Mouse (Mus musculus): ENCODE data around the gene Lsg1. TPM values are rescaled to one million over a fixed set of nuclear protein-coding genes. Genes with fewer than 3 reads are reported as not detected.

Gene Lsg1
- polyA plus RNA-seq, 1 experiment from 2014 or later: 65.0 TPM

DNA sequence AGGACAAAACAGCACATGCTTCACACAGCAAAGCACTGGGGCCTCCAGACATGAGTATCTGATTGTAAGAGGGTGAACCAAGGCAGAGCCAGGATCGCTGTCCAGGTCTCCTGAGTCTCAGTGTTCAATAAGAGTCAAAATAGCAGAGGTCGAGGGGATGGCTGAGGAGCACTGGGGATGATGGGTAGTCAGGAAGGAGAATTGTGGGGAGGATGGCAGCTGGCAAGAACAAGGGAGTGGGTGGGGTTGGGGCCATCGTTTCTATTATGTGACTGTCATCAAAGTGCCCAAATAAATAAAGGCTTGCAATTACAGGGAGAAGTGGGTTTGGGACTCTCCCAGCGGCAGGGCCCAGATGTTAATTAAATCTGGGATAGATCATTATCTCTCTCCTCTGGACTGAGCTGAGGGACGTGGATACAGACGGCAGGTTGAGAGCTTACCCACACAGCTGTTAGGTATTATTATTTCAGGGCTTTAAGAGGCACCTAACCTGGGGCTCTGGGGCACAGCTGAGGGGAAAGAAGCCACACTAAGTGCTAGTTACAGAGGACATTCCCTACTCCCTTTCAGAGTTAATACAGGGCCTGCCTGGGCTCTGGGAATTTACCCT is 27.4 kb upstream of the Lsg1 start:
- WGBS: 43% methylated on average over 6 of the region's 6 CpGs
- H3K36me3 ChIP-seq (ENCODE audit: control insufficient read depth, insufficient read depth, low read length): no peaks in the 10 kb centered on the region
- no peak for ATAC-seq (ENCODE audit: insufficient number of reproducible peaks, insufficient read depth, low FRiP score, low read depth)
- no peak overlapping the region for H3K4me3 ChIP-seq (ENCODE audit: low read depth, low read length)
- no peak overlapping the region for H3K9ac ChIP-seq (replicated peaks; ENCODE audit: low read depth, low read length)
- no peak overlapping the region for H3K27ac ChIP-seq (ENCODE audit: low read length)
- no peaks in the 10 kb centered on the region for H3K9me3 ChIP-seq (ENCODE audit: control insufficient read depth, low read depth, low read length)
- H3K4me2 ChIP-seq (replicated peaks; ENCODE audit: low read depth, low read length): no peak overlapping the region
- H3K4me1 ChIP-seq (ENCODE audit: control insufficient read depth, insufficient read depth, low read length): no peaks in the 10 kb centered on the region
- no peaks in the 10 kb centered on the region for H3K27me3 ChIP-seq (ENCODE audit: control insufficient read depth, insufficient read depth, low read length)

DNA sequence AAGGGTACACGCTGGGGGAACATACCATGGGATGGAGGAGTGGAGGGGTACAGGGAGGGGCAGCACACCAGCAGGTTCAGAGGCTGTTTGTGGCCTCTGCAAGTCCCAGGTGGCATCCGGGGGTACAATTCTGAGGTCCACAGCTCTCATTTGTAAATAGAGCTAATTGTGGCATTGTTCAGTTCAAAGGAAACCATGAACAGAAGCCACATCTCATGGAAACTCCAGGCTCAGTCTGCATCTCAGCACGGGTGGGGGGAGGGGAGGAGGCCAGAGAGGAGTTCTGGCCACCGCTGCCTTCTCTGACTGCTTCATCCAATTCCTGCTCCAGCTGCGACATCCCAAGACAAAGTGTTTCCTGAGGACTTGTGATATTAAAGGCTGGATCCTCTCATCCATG is 26.7 kb upstream of the Lsg1 start:
- H3K27ac ChIP-seq (ENCODE audit: low read length): no peak overlapping the region
- no peak overlapping the region for H3K4me2 ChIP-seq (replicated peaks; ENCODE audit: low read depth, low read length)
- no peaks in the 10 kb centered on the region for H3K4me1 ChIP-seq (ENCODE audit: control insufficient read depth, insufficient read depth, low read length)
- no peaks in the 10 kb centered on the region for H3K27me3 ChIP-seq (ENCODE audit: control insufficient read depth, insufficient read depth, low read length)
- no peak overlapping the region for H3K4me3 ChIP-seq (ENCODE audit: low read depth, low read length)
- no peak overlapping the region for H3K9ac ChIP-seq (replicated peaks; ENCODE audit: low read depth, low read length)
- no peak for ATAC-seq (ENCODE audit: insufficient number of reproducible peaks, insufficient read depth, low FRiP score, low read depth)
- H3K9me3 ChIP-seq (ENCODE audit: control insufficient read depth, low read depth, low read length): no peaks in the 10 kb centered on the region
- no peaks in the 10 kb centered on the region for H3K36me3 ChIP-seq (ENCODE audit: control insufficient read depth, insufficient read depth, low read length)
- WGBS: 47% methylated on average over 5 of the region's 5 CpGs

DNA sequence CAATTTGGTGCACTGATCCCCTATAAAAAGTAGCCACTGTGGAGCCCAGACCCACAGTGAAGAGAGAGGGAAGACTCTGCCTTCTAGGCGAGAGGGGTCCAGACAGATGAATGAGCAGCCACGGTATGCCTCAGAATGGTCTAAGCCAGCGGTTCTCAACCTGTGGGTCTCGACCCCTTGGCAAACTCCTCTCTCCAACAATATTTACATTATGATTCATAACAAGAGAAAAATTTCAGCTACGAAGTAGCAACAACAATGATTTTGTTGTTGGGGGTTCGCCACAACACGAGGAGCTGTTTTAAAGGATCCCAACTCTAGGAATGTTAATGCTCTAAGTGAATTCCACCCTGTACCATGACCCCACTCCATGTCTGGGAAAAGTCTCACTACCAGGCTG is 25.7 kb upstream of the Lsg1 start:
- H3K27ac ChIP-seq (ENCODE audit: low read length): no peak overlapping the region
- no peak overlapping the region for H3K9ac ChIP-seq (replicated peaks; ENCODE audit: low read depth, low read length)
- no peaks in the 10 kb centered on the region for H3K27me3 ChIP-seq (ENCODE audit: control insufficient read depth, insufficient read depth, low read length)
- 62% methylated on average over 7 of the region's 7 CpGs for WGBS
- no peaks in the 10 kb centered on the region for H3K4me1 ChIP-seq (ENCODE audit: control insufficient read depth, insufficient read depth, low read length)
- no peaks in the 10 kb centered on the region for H3K36me3 ChIP-seq (ENCODE audit: control insufficient read depth, insufficient read depth, low read length)
- H3K4me3 ChIP-seq (ENCODE audit: low read depth, low read length): no peak overlapping the region
- no peaks in the 10 kb centered on the region for H3K9me3 ChIP-seq (ENCODE audit: control insufficient read depth, low read depth, low read length)
- no peak for ATAC-seq (ENCODE audit: insufficient number of reproducible peaks, insufficient read depth, low FRiP score, low read depth)
- H3K4me2 ChIP-seq (replicated peaks; ENCODE audit: low read depth, low read length): no peak overlapping the region

DNA sequence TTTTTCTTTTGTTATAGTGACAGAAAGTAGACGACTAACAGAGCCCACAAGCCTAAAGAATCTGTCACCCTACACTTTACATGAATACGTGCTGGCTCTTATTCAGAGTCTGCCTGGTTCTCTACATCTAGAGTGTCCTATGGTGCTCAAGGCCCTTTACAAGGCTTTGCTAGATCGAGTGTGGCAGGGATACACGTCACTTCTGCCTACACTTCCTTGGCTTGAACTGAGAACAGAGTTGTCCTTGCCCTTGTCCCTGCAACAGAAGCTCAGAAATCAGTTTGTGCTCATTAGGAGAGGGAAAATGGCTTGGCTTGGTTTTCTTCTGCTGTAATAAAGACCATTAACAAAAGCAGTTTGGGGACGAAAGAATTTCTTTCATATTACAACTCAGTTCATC is 23.9 kb upstream of the Lsg1 start:
- Histone ChIP-seq H3K27ac (ENCODE audit: low read length) (no peak overlapping the region), H3K27me3 (ENCODE audit: control insufficient read depth, insufficient read depth, low read length) (no peaks in the 10 kb centered on the region), H3K36me3 (ENCODE audit: control insufficient read depth, insufficient read depth, low read length) (no peaks in the 10 kb centered on the region), H3K4me3 (ENCODE audit: low read depth, low read length) (no peak overlapping the region), H3K9ac (replicated peaks; ENCODE audit: low read depth, low read length) (no peak overlapping the region), H3K4me1 (ENCODE audit: control insufficient read depth, insufficient read depth, low read length) (no peaks in the 10 kb centered on the region), H3K9me3 (ENCODE audit: control insufficient read depth, low read depth, low read length) (no peaks in the 10 kb centered on the region), H3K4me2 (replicated peaks; ENCODE audit: low read depth, low read length) (no peak overlapping the region)
- ATAC-seq (ENCODE audit: insufficient number of reproducible peaks, insufficient read depth, low FRiP score, low read depth): no peak
- 73% methylated on average over 5 of the region's 5 CpGs for WGBS

DNA sequence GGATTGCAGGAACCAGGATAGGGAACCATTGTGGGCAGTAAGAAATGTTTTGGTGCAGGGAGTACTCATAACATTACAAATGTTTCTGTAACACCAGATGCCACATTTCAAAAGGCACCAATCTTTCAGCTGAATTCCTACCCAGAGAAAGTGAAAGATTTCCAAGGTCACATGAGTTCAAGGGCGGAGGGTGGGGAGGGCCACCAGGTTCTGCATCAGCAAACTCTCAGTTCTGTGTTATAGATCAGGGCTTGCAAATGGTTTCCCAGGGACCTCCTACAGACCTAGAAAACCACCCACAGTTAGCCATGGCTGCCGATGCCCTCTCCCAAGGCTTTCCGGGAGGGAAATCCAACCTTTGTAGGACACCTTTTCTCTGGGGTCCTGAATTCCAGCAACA is 20.5 kb upstream of the Lsg1 start:
- no peak for ATAC-seq (ENCODE audit: insufficient number of reproducible peaks, insufficient read depth, low FRiP score, low read depth)
- no peaks in the 10 kb centered on the region for H3K9me3 ChIP-seq (ENCODE audit: control insufficient read depth, low read depth, low read length)
- 79% methylated on average over 3 of the region's 3 CpGs for WGBS

DNA sequence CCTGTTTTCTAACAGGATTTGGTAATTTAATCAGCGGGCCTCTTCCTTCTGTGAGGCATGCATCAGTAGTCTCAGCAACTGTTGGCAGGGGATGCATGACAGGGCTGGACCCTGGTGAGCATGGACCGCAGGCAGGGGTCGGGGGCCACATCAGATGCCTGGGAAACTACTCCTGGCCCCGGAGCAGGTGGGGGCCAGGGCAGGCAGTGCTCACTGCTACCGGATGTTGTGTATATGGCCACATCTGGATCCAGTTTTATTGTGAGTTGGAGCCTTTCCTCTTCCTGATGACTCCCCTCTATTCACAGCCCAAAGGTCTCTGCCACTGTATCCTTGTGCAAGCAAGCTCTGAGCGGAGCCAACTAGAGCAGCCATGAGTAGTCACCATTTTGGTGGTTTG is 18.1 kb upstream of the Lsg1 start:
- H3K9me3 ChIP-seq (ENCODE audit: control insufficient read depth, low read depth, low read length): no peaks in the 10 kb centered on the region
- H3K27me3 ChIP-seq (ENCODE audit: control insufficient read depth, insufficient read depth, low read length): no peaks in the 10 kb centered on the region
- no peak overlapping the region for H3K9ac ChIP-seq (replicated peaks; ENCODE audit: low read depth, low read length)
- no peak for ATAC-seq (ENCODE audit: insufficient number of reproducible peaks, insufficient read depth, low FRiP score, low read depth)
- no peak overlapping the region for H3K4me3 ChIP-seq (ENCODE audit: low read depth, low read length)
- WGBS: 73% methylated on average over 6 of the region's 6 CpGs
- H3K27ac ChIP-seq (ENCODE audit: low read length): no peak overlapping the region
- H3K36me3 ChIP-seq (ENCODE audit: control insufficient read depth, insufficient read depth, low read length): no peaks in the 10 kb centered on the region
- no peak overlapping the region for H3K4me2 ChIP-seq (replicated peaks; ENCODE audit: low read depth, low read length)
- H3K4me1 ChIP-seq (ENCODE audit: control insufficient read depth, insufficient read depth, low read length): peaks cover 32% of the 10 kb centered on the region

More for the DNA sequence above, 20.5 kb upstream of the Lsg1 start:
- peaks cover 18% of the 10 kb centered on the region; the same call in 1 of the 2 replicates for H3K4me1 ChIP-seq (ENCODE audit: control insufficient read depth, insufficient read depth, low read length)
- no peaks in the 10 kb centered on the region for H3K36me3 ChIP-seq (ENCODE audit: control insufficient read depth, insufficient read depth, low read length)
- no peak overlapping the region for H3K9ac ChIP-seq (replicated peaks; ENCODE audit: low read depth, low read length)
- H3K4me3 ChIP-seq (ENCODE audit: low read depth, low read length): no peak overlapping the region
- no peak overlapping the region for H3K27ac ChIP-seq (ENCODE audit: low read length)
- no peaks in the 10 kb centered on the region for H3K27me3 ChIP-seq (ENCODE audit: control insufficient read depth, insufficient read depth, low read length)
- no peak overlapping the region for H3K4me2 ChIP-seq (replicated peaks; ENCODE audit: low read depth, low read length)

DNA sequence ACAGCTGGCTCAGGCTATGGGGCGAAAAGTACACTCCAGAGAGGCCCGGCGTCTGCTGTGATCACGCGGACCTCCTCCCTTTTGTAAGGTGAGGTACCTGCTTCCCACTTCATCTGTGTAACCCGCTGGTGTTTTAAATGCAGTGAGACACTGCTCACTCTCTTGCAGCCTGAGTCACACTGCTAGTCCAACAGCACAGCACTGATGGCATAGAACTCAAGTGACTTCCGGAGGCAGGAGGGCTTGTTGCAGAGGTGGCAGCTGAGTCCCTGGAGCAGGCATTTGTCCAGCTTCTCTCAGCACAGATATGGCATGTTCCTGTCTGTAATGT is 17.4 kb upstream of the Lsg1 start:
- WGBS: 79% methylated on average over 7 of the region's 7 CpGs
- peaks cover 32% of the 10 kb centered on the region for H3K4me1 ChIP-seq (ENCODE audit: control insufficient read depth, insufficient read depth, low read length)
- no peak for ATAC-seq (ENCODE audit: insufficient number of reproducible peaks, insufficient read depth, low FRiP score, low read depth)
- no peak overlapping the region for H3K4me3 ChIP-seq (ENCODE audit: low read depth, low read length)
- H3K27ac ChIP-seq (ENCODE audit: low read length): no peak overlapping the region
- no peak overlapping the region for H3K4me2 ChIP-seq (replicated peaks; ENCODE audit: low read depth, low read length)
- H3K9ac ChIP-seq (replicated peaks; ENCODE audit: low read depth, low read length): no peak overlapping the region
- no peaks in the 10 kb centered on the region for H3K36me3 ChIP-seq (ENCODE audit: control insufficient read depth, insufficient read depth, low read length)
- no peaks in the 10 kb centered on the region for H3K27me3 ChIP-seq (ENCODE audit: control insufficient read depth, insufficient read depth, low read length)
- H3K9me3 ChIP-seq (ENCODE audit: control insufficient read depth, low read depth, low read length): no peaks in the 10 kb centered on the region

DNA sequence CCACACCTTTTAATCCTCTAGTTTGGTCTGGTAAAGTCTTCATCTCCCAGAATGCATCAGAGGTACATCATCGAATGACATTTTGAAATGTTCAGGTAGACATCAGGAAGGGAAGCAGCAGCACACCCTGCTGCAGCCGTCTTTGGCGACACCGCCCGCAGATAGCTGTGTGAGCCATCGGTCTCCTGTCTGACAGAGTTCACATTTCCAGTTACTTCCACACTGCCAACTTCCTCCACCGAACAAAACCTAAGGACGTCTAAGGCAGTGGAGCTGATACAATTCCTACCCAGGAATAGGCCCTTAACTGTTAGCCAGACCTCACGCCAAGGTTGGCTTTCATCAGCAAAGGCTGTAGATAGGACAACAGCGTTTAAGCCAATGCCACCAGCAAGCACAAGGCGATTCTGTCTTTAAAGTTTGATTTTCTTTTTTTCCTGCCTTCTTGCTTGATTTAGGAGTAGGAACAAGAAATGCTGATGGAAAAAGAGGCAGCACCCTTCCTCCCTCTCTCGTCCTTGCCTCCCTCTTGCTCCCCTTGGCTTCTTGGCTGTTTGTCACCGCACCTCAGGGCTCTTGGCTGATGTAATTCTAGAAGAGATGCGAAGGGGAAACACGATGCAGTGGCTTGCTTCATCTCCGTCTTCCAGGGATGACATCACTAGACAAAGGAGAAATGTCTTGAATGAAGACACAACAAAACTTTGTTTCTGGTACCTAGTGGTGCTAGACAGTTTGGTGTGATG is 16.8 kb upstream of the Lsg1 start:
- Histone ChIP-seq H3K27me3 (ENCODE audit: control insufficient read depth, insufficient read depth, low read length) (no peaks in the 10 kb centered on the region), H3K4me3 (ENCODE audit: low read depth, low read length) (no peak overlapping the region), H3K9ac (replicated peaks; ENCODE audit: low read depth, low read length) (no peak overlapping the region), H3K9me3 (ENCODE audit: control insufficient read depth, low read depth, low read length) (no peaks in the 10 kb centered on the region), H3K4me2 (replicated peaks; ENCODE audit: low read depth, low read length) (no peak overlapping the region), H3K4me1 (ENCODE audit: control insufficient read depth, insufficient read depth, low read length) (peaks cover 32% of the 10 kb centered on the region), H3K36me3 (ENCODE audit: control insufficient read depth, insufficient read depth, low read length) (no peaks in the 10 kb centered on the region), H3K27ac (ENCODE audit: low read length) (no peak overlapping the region)
- no peak for ATAC-seq (ENCODE audit: insufficient number of reproducible peaks, insufficient read depth, low FRiP score, low read depth)
- 72% methylated on average over 16 of the region's 16 CpGs for WGBS

DNA sequence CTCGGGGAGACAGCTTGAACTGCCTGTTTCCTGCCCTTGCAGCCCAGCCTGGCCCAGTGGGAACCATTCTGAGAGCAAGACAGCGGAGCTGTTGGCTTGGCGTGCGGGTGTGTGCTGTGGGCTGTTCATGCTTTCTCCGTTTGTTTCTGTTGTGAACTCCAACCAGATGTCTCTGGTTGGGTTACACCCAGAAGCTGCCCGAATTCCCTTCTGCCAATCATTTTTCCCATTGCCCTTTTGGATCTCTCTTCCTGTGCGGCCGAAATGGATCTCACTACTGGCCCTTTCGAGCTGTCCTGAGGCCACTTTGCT is 16.1 kb upstream of the Lsg1 start:
- Histone ChIP-seq H3K4me3 (ENCODE audit: low read depth, low read length) (no peak overlapping the region), H3K9me3 (ENCODE audit: control insufficient read depth, low read depth, low read length) (no peaks in the 10 kb centered on the region), H3K27ac (ENCODE audit: low read length) (0 out of 2 replicates have a peak overlapping the region, but pooled peaks have one; percentile 40), H3K4me2 (replicated peaks; ENCODE audit: low read depth, low read length) (peak overlapping the region; percentile 95; the same call in 1 of the 2 replicates), H3K27me3 (ENCODE audit: control insufficient read depth, insufficient read depth, low read length) (no peaks in the 10 kb centered on the region), H3K9ac (replicated peaks; ENCODE audit: low read depth, low read length) (no peak overlapping the region), H3K36me3 (ENCODE audit: control insufficient read depth, insufficient read depth, low read length) (no peaks in the 10 kb centered on the region), H3K4me1 (ENCODE audit: control insufficient read depth, insufficient read depth, low read length) (peaks cover 32% of the 10 kb centered on the region)
- no peak for ATAC-seq (ENCODE audit: insufficient number of reproducible peaks, insufficient read depth, low FRiP score, low read depth)
- WGBS: 57% methylated on average over 9 of the region's 9 CpGs
